Mouse (Mus musculus) stomach, embryonic 16.5 days (tissue): ENCODE results near the gene Slc2a10. TPM values are rescaled to one million over a fixed set of nuclear protein-coding genes. Genes with fewer than 3 reads are reported as not detected.

ENCODE experiments used
- ATAC-seq: fragments of 200-750 bp; cut with Nextera tagmentation; 2 replicates; pipeline ENCODE4 v1.8.0; 2017; ENCODE audit warnings: moderate number of reproducible peaks, moderate TSS enrichment; ENCODE audit not compliant: insufficient read depth, low FRiP score
- H3K27ac ChIP-seq: fragments of 300-500 bp; sonication (generic); 2 replicates; pipeline ENCODE4 v1.5.1; 2014; ENCODE audit warnings: low read length
- H3K27me3 ChIP-seq: fragments of 300-500 bp; sonication (generic); 2 replicates; pipeline ENCODE4 v1.6.1; 2014; ENCODE audit warnings: low read length, control low read depth, mixed read lengths; ENCODE audit not compliant: control insufficient read depth, insufficient read depth
- H3K36me3 ChIP-seq: fragments of 300-500 bp; sonication (generic); 2 replicates; pipeline ENCODE4 v1.6.1; 2014; ENCODE audit warnings: low read length; ENCODE audit not compliant: control insufficient read depth, insufficient read depth
- H3K4me1 ChIP-seq: fragments of 300-500 bp; sonication (generic); 2 replicates; pipeline ENCODE4 v1.6.1; 2014; ENCODE audit warnings: low read length, control low read depth, mixed read lengths; ENCODE audit not compliant: control insufficient read depth, insufficient read depth
- H3K4me2 ChIP-seq: fragments of 300-500 bp; sonication (generic); 2 replicates; pipeline ENCODE4 v1.6.1; 2014; ENCODE audit warnings: low read depth, low read length, mixed read lengths
- H3K4me3 ChIP-seq: fragments of 300-500 bp; sonication (generic); replicated peaks from 2 replicates; pipeline ENCODE4 v1.5.1; 2014; ENCODE audit warnings: mild to moderate bottlenecking, low read length
- H3K9ac ChIP-seq: fragments of 300-500 bp; sonication (generic); 2 replicates; pipeline ENCODE4 v1.6.1; 2014; ENCODE audit warnings: low read length
- H3K9me3 ChIP-seq: fragments of 300-500 bp; sonication (generic); replicated peaks from 2 replicates; pipeline ENCODE4 v1.6.1; 2016; ENCODE audit warnings: low read length, control low read depth; ENCODE audit not compliant: control insufficient read depth
- WGBS: fragments of 180-500 bp; shearing (Covaris S2); extraction: QIAGEN DNeasy Blood & Tissue Kit; methylation state at CpG from one replicate; pipeline ENCODE4 v1.1.7; 2014; 5-methylcytosine and 5-hydroxymethylcytosine counted together
- polyA plus RNA-seq: library from polyadenylated mRNA; unstranded; fragments of >200 nt; fragmentation: Nextera tagmentation; extraction: Ambion mirVana; gene quantifications from 2 replicates; pipeline ENCODE4 v1.2.1, GENCODE M21; 2015

Gene Slc2a10
- polyA plus RNA-seq, 1 experiment from 2014 or later = 10.6 TPM

- Histone ChIP-seq H3K27ac (no peak overlapping the region), H3K36me3 (no peaks in the 10 kb centered on the region), H3K4me1 (peaks cover 3% of the 10 kb centered on the region; the same call in 1 of the 2 replicates), H3K9me3 (no peaks in the 10 kb centered on the region), H3K4me3 (no peak overlapping the region), H3K9ac (no peak overlapping the region), H3K27me3 (no peaks in the 10 kb centered on the region), H3K4me2 (no peak overlapping the region)
- ATAC-seq = peak; percentile 38; the same call in 1 of the 2 replicates
- 28% methylated on average over 11 of the region's 11 CpGs for WGBS
Measured at GRCm38 (mm10) chr2:165512870-165513600, 9.4 kb downstream of the Slc2a10 start.

DNA sequence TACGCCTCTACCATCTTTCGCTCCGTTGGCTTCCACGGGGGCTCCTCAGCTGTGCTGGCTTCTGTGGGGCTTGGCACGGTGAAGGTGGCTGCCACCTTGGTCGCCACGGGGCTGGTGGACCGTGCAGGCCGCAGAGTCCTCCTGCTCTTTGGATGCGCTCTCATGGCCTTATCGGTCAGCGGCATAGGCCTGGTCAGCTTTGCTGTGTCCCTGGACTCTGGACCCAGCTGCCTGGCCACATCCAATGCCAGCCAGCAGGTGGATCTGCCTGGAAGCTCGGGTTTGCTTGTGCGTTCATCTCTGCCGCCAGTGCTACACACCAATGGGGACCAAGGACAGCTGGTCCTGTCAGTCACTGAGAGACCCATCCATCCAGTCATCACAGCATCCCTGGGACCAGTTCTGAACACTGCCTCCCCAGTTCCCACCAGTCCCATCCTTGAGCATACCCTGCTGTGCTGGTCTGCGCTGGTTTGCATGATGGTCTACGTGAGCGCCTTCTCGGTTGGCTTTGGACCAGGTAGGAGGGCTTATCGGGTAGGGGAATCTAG is 11.7 kb downstream of the Slc2a10 start:
- Histone ChIP-seq H3K4me1 (peaks cover 3% of the 10 kb centered on the region; the same call in 1 of the 2 replicates), H3K27me3 (no peaks in the 10 kb centered on the region), H3K9ac (no peak overlapping the region), H3K4me2 (no peak overlapping the region), H3K9me3 (no peaks in the 10 kb centered on the region), H3K36me3 (peaks cover 3% of the 10 kb centered on the region; the same call in 1 of the 2 replicates), H3K4me3 (no peak overlapping the region), H3K27ac (no peak overlapping the region)
- ATAC-seq = no peak
- WGBS = 91% methylated on average over 20 of the region's 20 CpGs

GRCm38 (mm10) chr2:165525609-165526008 is 22.0 kb downstream of the Slc2a10 start:
- no peak overlapping the region for H3K27ac ChIP-seq
- no peaks in the 10 kb centered on the region for H3K4me1 ChIP-seq
- no peaks in the 10 kb centered on the region for H3K27me3 ChIP-seq
- no peaks in the 10 kb centered on the region for H3K9me3 ChIP-seq
- 49% methylated on average over 4 of the region's 4 CpGs for WGBS
- no peaks in the 10 kb centered on the region for H3K36me3 ChIP-seq
- no peak for ATAC-seq
- H3K9ac ChIP-seq = no peak overlapping the region
- H3K4me3 ChIP-seq = no peak overlapping the region
- H3K4me2 ChIP-seq = no peak overlapping the region

DNA sequence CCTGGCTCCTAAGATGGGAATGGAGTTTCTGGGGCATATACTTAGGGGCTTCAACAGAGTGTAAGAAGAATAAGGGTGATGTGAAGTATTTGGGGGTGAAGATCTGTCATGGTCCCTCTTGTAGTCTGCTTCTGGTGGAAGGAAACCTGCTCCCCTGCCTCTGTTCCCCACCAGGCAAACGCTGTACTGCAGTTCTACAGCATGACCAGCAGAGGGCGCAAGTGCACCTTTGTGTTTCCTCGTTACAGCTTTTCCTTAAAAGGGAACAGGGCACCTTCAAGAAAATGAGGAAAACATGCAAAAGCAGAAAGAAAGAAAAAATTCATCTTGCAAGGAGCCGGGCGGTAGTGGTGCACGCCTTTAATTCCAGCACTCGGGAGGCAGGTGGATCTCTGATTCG is 25.5 kb downstream of the Slc2a10 start:
- no peak overlapping the region for H3K4me3 ChIP-seq
- H3K9ac ChIP-seq = no peak overlapping the region
- no peak overlapping the region for H3K4me2 ChIP-seq
- ATAC-seq = no peak
- no peaks in the 10 kb centered on the region for H3K4me1 ChIP-seq
- 11% methylated on average over 8 of the region's 8 CpGs for WGBS
- H3K27me3 ChIP-seq = no peaks in the 10 kb centered on the region
- H3K36me3 ChIP-seq = no peaks in the 10 kb centered on the region
- H3K27ac ChIP-seq = no peak overlapping the region
- H3K9me3 ChIP-seq = no peaks in the 10 kb centered on the region

GRCm38 (mm10) chr2:165533789-165534188 is 30.2 kb downstream of the Slc2a10 start:
- Histone ChIP-seq H3K4me2 (no peak overlapping the region), H3K9ac (no peak overlapping the region), H3K4me1 (no peaks in the 10 kb centered on the region), H3K27me3 (no peaks in the 10 kb centered on the region), H3K27ac (no peak overlapping the region), H3K36me3 (no peaks in the 10 kb centered on the region), H3K9me3 (no peaks in the 10 kb centered on the region), H3K4me3 (no peak overlapping the region)
- WGBS = 70% methylated on average over 6 of the region's 6 CpGs
- no peak for ATAC-seq

DNA sequence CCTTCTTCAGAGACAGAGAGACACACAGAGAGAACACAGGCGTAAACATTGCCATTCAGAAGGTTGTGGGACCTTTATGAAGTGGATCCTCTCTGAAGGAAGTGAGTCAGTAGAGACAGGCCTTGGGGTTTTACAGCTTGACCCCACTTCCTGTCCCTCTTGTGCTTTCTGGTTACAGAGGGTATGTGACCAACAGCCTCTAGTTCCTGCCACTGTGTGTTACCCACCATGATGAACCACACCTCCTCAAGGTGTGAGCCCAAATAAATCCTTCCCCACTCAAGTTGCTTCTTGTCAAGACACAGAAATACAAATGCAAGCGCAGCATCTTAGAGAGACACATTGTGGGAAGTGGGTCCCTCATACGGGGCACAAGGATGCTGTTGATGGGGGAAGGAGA is 37.4 kb downstream of the Slc2a10 start:
- 76% methylated on average over 3 of the region's 3 CpGs for WGBS
- H3K27me3 ChIP-seq = no peaks in the 10 kb centered on the region
- ATAC-seq = no peak
- no peak overlapping the region for H3K4me3 ChIP-seq
- no peak overlapping the region for H3K4me2 ChIP-seq
- H3K9me3 ChIP-seq = no peaks in the 10 kb centered on the region
- no peaks in the 10 kb centered on the region for H3K4me1 ChIP-seq
- no peaks in the 10 kb centered on the region for H3K36me3 ChIP-seq
- no peak overlapping the region for H3K9ac ChIP-seq
- H3K27ac ChIP-seq = no peak overlapping the region

DNA sequence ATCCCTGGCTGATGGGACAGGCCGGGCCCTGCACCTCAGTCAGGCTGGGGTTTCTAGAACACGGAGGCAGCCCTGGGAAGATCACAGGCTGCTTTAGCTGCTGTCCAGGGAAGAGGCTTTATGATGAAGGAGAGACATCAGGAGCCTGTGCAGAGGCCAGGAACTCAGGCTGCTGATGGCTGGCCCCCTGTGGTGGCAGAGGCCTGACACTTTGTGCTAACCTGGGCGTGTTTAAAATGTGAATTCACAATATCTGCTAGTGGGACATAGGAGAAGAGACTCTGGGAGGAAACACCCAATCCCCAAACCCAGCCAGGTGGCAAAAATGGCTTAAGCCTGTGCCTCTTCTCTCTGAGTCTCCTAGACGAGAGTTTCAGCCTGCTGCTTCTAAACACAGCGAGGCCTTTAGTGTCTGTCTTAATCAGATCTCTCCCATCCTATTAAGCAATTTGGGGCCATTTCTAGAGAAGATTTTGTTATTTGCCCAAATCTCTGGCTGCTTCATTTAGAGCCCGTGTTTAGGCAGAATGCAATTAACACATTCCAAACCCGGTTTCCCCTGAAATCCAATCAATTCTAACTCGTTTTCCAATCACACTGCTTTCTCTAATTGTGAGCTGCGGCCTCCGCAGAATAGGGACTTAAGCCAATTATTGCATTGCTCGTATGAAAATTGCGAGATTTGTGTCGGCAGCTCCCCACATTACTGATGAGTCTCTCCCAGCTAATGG is 39.5 kb downstream of the Slc2a10 start:
- no peak for ATAC-seq
- no peaks in the 10 kb centered on the region for H3K4me1 ChIP-seq
- no peak overlapping the region for H3K4me2 ChIP-seq
- H3K9me3 ChIP-seq = no peaks in the 10 kb centered on the region
- H3K27me3 ChIP-seq = no peaks in the 10 kb centered on the region
- no peak overlapping the region for H3K9ac ChIP-seq
- no peaks in the 10 kb centered on the region for H3K36me3 ChIP-seq
- no peak overlapping the region for H3K27ac ChIP-seq
- no peak overlapping the region for H3K4me3 ChIP-seq
- WGBS = 60% methylated on average over 13 of the region's 13 CpGs

DNA sequence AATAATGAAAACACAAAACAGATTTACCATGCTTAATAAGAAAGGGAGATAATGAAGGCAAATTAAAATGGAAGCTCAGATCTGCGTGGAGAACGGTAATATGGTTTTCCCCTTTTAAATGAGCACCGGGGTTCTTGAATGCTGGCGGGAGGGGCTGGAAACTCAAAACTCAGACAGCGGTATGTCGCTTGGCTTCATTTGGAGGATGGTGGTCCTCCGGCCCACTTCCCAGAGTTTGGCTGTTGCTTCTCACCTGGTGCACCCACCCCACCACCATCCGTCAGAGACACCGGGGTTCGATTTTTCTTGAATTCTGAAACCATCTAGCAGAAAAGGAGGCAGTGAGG is 40.1 kb downstream of the Slc2a10 start:
- Histone ChIP-seq H3K4me1 (no peaks in the 10 kb centered on the region), H3K4me3 (no peak overlapping the region), H3K9ac (no peak overlapping the region), H3K4me2 (no peak overlapping the region), H3K27me3 (no peaks in the 10 kb centered on the region), H3K9me3 (no peaks in the 10 kb centered on the region), H3K36me3 (no peaks in the 10 kb centered on the region), H3K27ac (no peak overlapping the region)
- no peak for ATAC-seq
- 88% methylated on average over 10 of the region's 10 CpGs for WGBS

- no peaks in the 10 kb centered on the region for H3K27me3 ChIP-seq
- no peak overlapping the region for H3K4me2 ChIP-seq
- no peaks in the 10 kb centered on the region for H3K9me3 ChIP-seq
- no peak overlapping the region for H3K27ac ChIP-seq
- no peak overlapping the region for H3K4me3 ChIP-seq
- no peak for ATAC-seq
- WGBS = 92% methylated on average over 2 of the region's 2 CpGs
- no peak overlapping the region for H3K9ac ChIP-seq
- no peaks in the 10 kb centered on the region for H3K36me3 ChIP-seq
- no peaks in the 10 kb centered on the region for H3K4me1 ChIP-seq
Measured at GRCm38 (mm10) chr2:165545687-165546086, 42.1 kb downstream of the Slc2a10 start.
